In genomic region chr3:135905729-135906128, GRCm38 (mm10) we compare ENCODE assay signal across 25 mouse cellular contexts.
"Had no signal": no experiment of that assay in that cellular context is flagged by ENCODE, and none has a peak within 500 bp of the region (broad histone marks: within the 10 kb centered on the region; RNA-seq: fewer than 3 reads in every experiment).

No protein-coding gene starts in this region.

- H3K4me1 ChIP-seq: heart, embryonic 15.5 days; hindbrain, embryonic 13.5 days; hindbrain, embryonic 15.5 days; kidney, embryonic 15.5 days; liver, embryonic 13.5 days had no signal

- ATAC-seq: hindbrain, postnatal 0 days; intestine, embryonic 16.5 days had no signal

- H3K9ac ChIP-seq: heart, embryonic 13.5 days; heart, embryonic 15.5 days; hindbrain, embryonic 13.5 days; hindbrain, embryonic 15.5 days; kidney, embryonic 15.5 days; liver, embryonic 13.5 days had no signal

- H3K4me3 ChIP-seq: gastrocnemius, adult 2 months; heart, adult 2 months; heart, embryonic 13.5 days; heart, embryonic 15.5 days; hindbrain, embryonic 13.5 days; hindbrain, embryonic 15.5 days; kidney, embryonic 15.5 days; liver, embryonic 13.5 days had no signal

- H3K27ac ChIP-seq: gastrocnemius, adult 2 months; heart, adult 2 months; heart, embryonic 13.5 days; heart, embryonic 15.5 days; hindbrain, embryonic 13.5 days; hindbrain, embryonic 15.5 days; hindbrain, postnatal 0 days; kidney, embryonic 15.5 days; kidney, postnatal 0 days; liver, embryonic 13.5 days had no signal

- H3K4me2 ChIP-seq: heart, embryonic 11.5 days; heart, embryonic 13.5 days; heart, embryonic 15.5 days; hindbrain, embryonic 13.5 days; hindbrain, embryonic 15.5 days; kidney, embryonic 15.5 days; liver, embryonic 11.5 days; liver, embryonic 13.5 days had no signal

- H3K36me3 ChIP-seq: heart, embryonic 13.5 days; heart, embryonic 15.5 days; hindbrain, embryonic 13.5 days; hindbrain, embryonic 15.5 days; kidney, embryonic 15.5 days; liver, embryonic 13.5 days had no signal

- H3K27me3 ChIP-seq: heart, embryonic 13.5 days; heart, embryonic 15.5 days; hindbrain, embryonic 13.5 days; hindbrain, embryonic 15.5 days; kidney, embryonic 15.5 days; liver, embryonic 13.5 days had no signal

- H3K9me3 ChIP-seq: heart, embryonic 13.5 days; heart, embryonic 15.5 days; hindbrain, embryonic 13.5 days; hindbrain, embryonic 15.5 days; kidney, embryonic 15.5 days; liver, embryonic 13.5 days had no signal

- DNase-seq: gastrocnemius, adult 2 months; gastrocnemius, postnatal 10 days; gastrocnemius, postnatal 25 days; heart, adult 2 months; heart, postnatal 14 days; heart, postnatal 36 days; kidney, adult 11 months; kidney, adult 2 months; kidney, adult 9 months; kidney, postnatal 14 days; kidney, postnatal 36 days; layer of hippocampus, adult 9-11 months; layer of hippocampus, postnatal 36 days; liver; liver, embryonic 13.5 days had no signal
